Mouse (Mus musculus) lung, embryonic 14.5 days (tissue): ENCODE data around the gene Btbd2. TPM values are rescaled to one million over a fixed set of nuclear protein-coding genes. Genes with fewer than 3 reads are reported as not detected.

ENCODE experiments used
- ATAC-seq: fragments of 200-750 bp; cut with Nextera tagmentation; 2 replicates; pipeline ENCODE4 v1.8.0; 2017; ENCODE audit warnings: mild to moderate bottlenecking, moderate TSS enrichment, moderate library complexity; ENCODE audit not compliant: insufficient read depth
- DNase-seq: peaks from one replicate; pipeline ENCODE4 v3.0.0-alpha.2; 2015
- H3K27ac ChIP-seq: fragments of 300-500 bp; sonication (generic); 2 replicates; pipeline ENCODE4 v1.5.1; 2014; ENCODE audit warnings: low read depth, mild to moderate bottlenecking, moderate library complexity
- H3K27me3 ChIP-seq: fragments of 300-500 bp; sonication (generic); 2 replicates; pipeline ENCODE4 v1.6.1; 2014; ENCODE audit warnings: low read length, control low read depth; ENCODE audit not compliant: insufficient read depth
- H3K36me3 ChIP-seq: fragments of 300-500 bp; sonication (generic); 2 replicates; pipeline ENCODE4 v1.6.1; 2014; ENCODE audit warnings: control low read depth; ENCODE audit not compliant: insufficient read depth
- H3K4me1 ChIP-seq: fragments of 300-500 bp; sonication (generic); 2 replicates; pipeline ENCODE4 v1.6.1; 2014; ENCODE audit warnings: antibody characterized with exemption, control low read depth; ENCODE audit not compliant: insufficient read depth
- H3K4me2 ChIP-seq: fragments of 300-500 bp; sonication (generic); 2 replicates; pipeline ENCODE4 v1.6.1; 2014; ENCODE audit warnings: mild to moderate bottlenecking
- H3K4me3 ChIP-seq: fragments of 300-500 bp; sonication (generic); 2 replicates; pipeline ENCODE4 v1.5.1; 2014; ENCODE audit warnings: low read depth, low read length
- H3K9ac ChIP-seq: fragments of 300-500 bp; sonication (generic); 2 replicates; pipeline ENCODE4 v1.6.1; 2014
- H3K9me3 ChIP-seq: fragments of 300-500 bp; sonication (generic); 2 replicates; pipeline ENCODE4 v1.6.1; 2016; ENCODE audit warnings: low read depth, low read length, control low read depth
- CTCF ChIP-seq: IDR thresholded peaks from 2 replicates; pipeline ENCODE4 v1.5.1; 2016; ENCODE audit warnings: antibody characterized with exemption, low read depth
- WGBS: fragments of 180-500 bp; shearing (Covaris S2); extraction: QIAGEN DNeasy Blood & Tissue Kit; methylation state at CpG from one replicate; pipeline ENCODE4 v1.1.7; 2014; 5-methylcytosine and 5-hydroxymethylcytosine counted together
- polyA plus RNA-seq: library from polyadenylated mRNA; unstranded; fragments of >200 nt; fragmentation: Nextera tagmentation; extraction: Ambion mirVana; gene quantifications from 2 replicates; pipeline ENCODE4 v1.2.1, GENCODE M21; 2014

Btbd2 gene
- polyA plus RNA-seq, 1 experiment from 2014 or later, result 101 TPM

GRCm38 (mm10) chr10:80692249-80693165 lies 35.6 kb upstream of the Btbd2 start:
- no peak for ATAC-seq
- no peak overlapping the region for H3K4me3 ChIP-seq
- H3K4me1 ChIP-seq, result peaks cover 10% of the 10 kb centered on the region
- H3K36me3 ChIP-seq, result peaks cover 43% of the 10 kb centered on the region
- H3K9me3 ChIP-seq, result no peaks in the 10 kb centered on the region
- H3K4me2 ChIP-seq, result no peak overlapping the region
- no peak overlapping the region for H3K27ac ChIP-seq
- no peak for TF ChIP-seq CTCF
- no peak for DNase-seq
- 72% methylated on average over 14 of the region's 14 CpGs for WGBS
- H3K9ac ChIP-seq, result no peak overlapping the region
- H3K27me3 ChIP-seq, result no peaks in the 10 kb centered on the region

- H3K9ac ChIP-seq, result no peak overlapping the region
- TF ChIP-seq CTCF, result peak; percentile 83
- ATAC-seq, result peak; percentile 79; the same call in 1 of the 2 replicates
- no peak overlapping the region for H3K4me3 ChIP-seq
- H3K4me2 ChIP-seq, result no peak overlapping the region
- peaks cover 60% of the 10 kb centered on the region for H3K36me3 ChIP-seq
- H3K9me3 ChIP-seq, result no peaks in the 10 kb centered on the region
- no peaks in the 10 kb centered on the region for H3K27me3 ChIP-seq
- 35% methylated on average over 5 of the region's 5 CpGs for WGBS
- H3K27ac ChIP-seq, result no peak overlapping the region
- DNase-seq, result peak; percentile 89
- no peaks in the 10 kb centered on the region for H3K4me1 ChIP-seq
Measured at GRCm38 (mm10) chr10:80687850-80688249, 31.0 kb upstream of the Btbd2 start.

- Histone ChIP-seq H3K4me1 (no peaks in the 10 kb centered on the region), H3K4me3 (no peak overlapping the region), H3K9me3 (no peaks in the 10 kb centered on the region), H3K27ac (no peak overlapping the region), H3K27me3 (no peaks in the 10 kb centered on the region), H3K4me2 (no peak overlapping the region), H3K36me3 (peaks cover 60% of the 10 kb centered on the region), H3K9ac (no peak overlapping the region)
- DNase-seq (no peak), ATAC-seq (no peak)
- WGBS, result 82% methylated on average over 3 of the region's 3 CpGs
- TF ChIP-seq CTCF, result no peak
Measured at GRCm38 (mm10) chr10:80686617-80687016, 29.7 kb upstream of the Btbd2 start.

- H3K27ac ChIP-seq, result no peak overlapping the region; the same call in 1 of the 2 replicates
- 66% methylated on average over 4 of the region's 4 CpGs for WGBS
- H3K27me3 ChIP-seq, result no peaks in the 10 kb centered on the region
- ATAC-seq (no peak), DNase-seq (no peak)
- no peaks in the 10 kb centered on the region for H3K9me3 ChIP-seq
- H3K9ac ChIP-seq, result no peak overlapping the region
- H3K4me2 ChIP-seq, result no peak overlapping the region
- H3K36me3 ChIP-seq, result peaks cover 48% of the 10 kb centered on the region
- no peak overlapping the region for H3K4me3 ChIP-seq
- TF ChIP-seq CTCF, result no peak
- H3K4me1 ChIP-seq, result no peaks in the 10 kb centered on the region
Measured at GRCm38 (mm10) chr10:80684984-80685383, 28.1 kb upstream of the Btbd2 start.

- DNase-seq, result peak; percentile 77
Measured at GRCm38 (mm10) chr10:80684214-80684613, 27.3 kb upstream of the Btbd2 start.

GRCm38 (mm10) chr10:80683647-80684046 lies 26.8 kb upstream of the Btbd2 start:
- no peak overlapping the region for H3K4me2 ChIP-seq
- no peak for ATAC-seq
- no peaks in the 10 kb centered on the region for H3K27me3 ChIP-seq
- H3K9ac ChIP-seq, result no peak overlapping the region
- H3K4me3 ChIP-seq, result no peak overlapping the region
- H3K9me3 ChIP-seq, result no peaks in the 10 kb centered on the region
- no peak for TF ChIP-seq CTCF
- H3K36me3 ChIP-seq, result peaks cover 35% of the 10 kb centered on the region
- H3K27ac ChIP-seq, result no peak overlapping the region
- H3K4me1 ChIP-seq, result peaks cover 7% of the 10 kb centered on the region; the same call in 1 of the 2 replicates
- 97% methylated on average over 1 of the region's 1 CpGs for WGBS
- no peak for DNase-seq

More at GRCm38 (mm10) chr10:80684214-80684613, 27.3 kb upstream of the Btbd2 start:
- H3K27me3 ChIP-seq, result no peaks in the 10 kb centered on the region
- H3K4me3 ChIP-seq, result no peak overlapping the region
- TF ChIP-seq CTCF, result peak; percentile 82
- no peak overlapping the region for H3K27ac ChIP-seq
- H3K4me2 ChIP-seq, result no peak overlapping the region
- WGBS, result 56% methylated on average over 6 of the region's 6 CpGs
- H3K9ac ChIP-seq, result no peak overlapping the region
- H3K36me3 ChIP-seq, result peaks cover 40% of the 10 kb centered on the region
- H3K4me1 ChIP-seq, result 0 out of 2 replicates have a peak, but pooled peaks cover 1% of the 10 kb centered on the region
- no peaks in the 10 kb centered on the region for H3K9me3 ChIP-seq
- ATAC-seq, result no peak

GRCm38 (mm10) chr10:80682003-80682402 lies 25.1 kb upstream of the Btbd2 start:
- peaks cover 23% of the 10 kb centered on the region for H3K4me1 ChIP-seq
- peaks cover 26% of the 10 kb centered on the region for H3K36me3 ChIP-seq
- no peak overlapping the region for H3K4me2 ChIP-seq
- WGBS, result 93% methylated on average over 6 of the region's 6 CpGs
- H3K27me3 ChIP-seq, result no peaks in the 10 kb centered on the region
- H3K4me3 ChIP-seq, result no peak overlapping the region
- no peak for ATAC-seq
- DNase-seq, result no peak
- no peaks in the 10 kb centered on the region for H3K9me3 ChIP-seq
- no peak for TF ChIP-seq CTCF
- H3K27ac ChIP-seq, result no peak overlapping the region
- H3K9ac ChIP-seq, result no peak overlapping the region
